Mouse (Mus musculus): Measurements from ENCODE around the gene B3galt1.

DNA sequence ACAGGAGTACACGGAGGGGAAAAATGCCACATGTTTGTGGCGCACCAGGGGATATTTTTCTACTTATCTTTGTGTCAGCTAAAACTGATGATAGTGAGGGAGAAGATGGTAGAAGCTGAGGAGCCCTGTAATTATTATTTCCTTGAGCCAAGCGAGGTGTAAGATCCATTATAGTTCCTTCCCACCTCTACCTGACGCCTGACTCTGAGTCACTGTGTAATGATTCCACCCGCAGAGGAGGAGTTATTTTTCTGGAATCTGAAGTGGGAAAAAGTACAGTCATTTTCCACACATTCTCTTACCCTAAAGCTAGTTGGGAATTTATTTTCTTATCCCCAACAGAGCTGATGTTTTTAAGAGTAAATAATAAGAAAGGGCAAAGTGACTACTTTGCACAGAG lies 475.1 kb downstream of the B3galt1 start:
- no peak for TF ChIP-seq GATA1 (IDR thresholded peaks at IDR 0.05; ENCODE audit: borderline replicate concordance, low read length)
- no peak for TF ChIP-seq FLI1 (IDR thresholded peaks at IDR 0.05; ENCODE audit: low read length)
